Mouse (Mus musculus) frontal cortex, adult (tissue): ENCODE measurements around the gene Tpm1.
A peak's percentile ranks its signal among the peaks of the same experiment; 100 is the strongest.

Experiments
- ATAC-seq: cut with Nextera tagmentation; 2 replicates; pipeline ENCODE4 v1.9.2; 2017; ENCODE audit warnings: mild to moderate bottlenecking, moderate library complexity, mixed read lengths; ENCODE audit not compliant: low TSS enrichment

The Tpm1 gene

GRCm38 (mm10) chr9:67049086-67049824, at the start of gene Tpm1:
TSS of gene Tpm1 (minus strand) at chr9:67049406.
- ATAC-seq, result peak; percentile 39

GRCm38 (mm10) chr9:67094371-67094770, 45.2 kb upstream of the Tpm1 start:
- ATAC-seq, result no peak

GRCm38 (mm10) chr9:67092210-67092609, 43.0 kb upstream of the Tpm1 start:
- ATAC-seq, result no peak

DNA sequence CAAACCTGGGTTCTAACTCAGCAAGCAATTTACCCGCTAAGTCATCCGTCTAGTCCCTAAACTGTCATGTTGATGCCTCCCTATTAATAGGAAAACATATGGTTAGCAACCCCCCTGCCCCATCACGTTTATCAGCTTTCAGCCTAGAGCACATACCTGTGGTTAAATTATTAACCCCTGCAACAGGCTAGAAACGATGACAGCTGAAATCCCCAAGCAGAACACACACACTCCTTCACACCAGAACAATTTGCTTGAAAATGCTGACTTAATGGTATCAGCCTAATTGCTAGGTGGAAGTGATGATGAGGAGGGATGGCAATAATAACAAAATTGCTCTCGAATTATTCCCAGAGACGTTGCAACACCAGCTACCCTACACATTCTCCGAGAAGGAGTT, 42.4 kb upstream of the Tpm1 start:
- no peak for ATAC-seq

GRCm38 (mm10) chr9:67091151-67091550, 41.9 kb upstream of the Tpm1 start:
- no peak for ATAC-seq

DNA sequence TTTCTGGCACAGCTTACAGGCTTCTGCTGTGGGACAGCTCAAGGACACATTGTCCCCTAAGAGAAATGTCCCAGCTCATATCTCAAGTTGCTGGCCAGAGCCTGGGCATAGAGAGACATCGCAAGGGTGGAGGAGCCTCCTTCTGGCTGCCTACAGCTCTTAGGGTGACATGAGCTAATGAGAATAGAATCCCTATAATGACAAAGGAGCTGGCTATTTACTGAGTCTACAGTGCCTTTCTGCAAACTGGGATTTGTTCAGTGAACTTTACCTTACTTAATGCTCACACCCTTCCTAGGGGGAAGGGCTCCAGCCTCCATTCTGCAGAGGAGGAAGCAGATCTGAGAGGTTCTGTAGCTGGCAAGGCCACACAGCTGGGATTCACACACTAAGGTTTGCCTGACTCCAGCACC, 41.4 kb upstream of the Tpm1 start:
- ATAC-seq, result no peak

- no peak for ATAC-seq
These were observed 40.0 kb upstream of the Tpm1 start for GRCm38 (mm10) chr9:67089167-67089566.

- no peak for ATAC-seq
These were observed 34.6 kb upstream of the Tpm1 start for GRCm38 (mm10) chr9:67083801-67084200.

- ATAC-seq, result no peak
These were observed 32.5 kb upstream of the Tpm1 start for GRCm38 (mm10) chr9:67081688-67082087.

DNA sequence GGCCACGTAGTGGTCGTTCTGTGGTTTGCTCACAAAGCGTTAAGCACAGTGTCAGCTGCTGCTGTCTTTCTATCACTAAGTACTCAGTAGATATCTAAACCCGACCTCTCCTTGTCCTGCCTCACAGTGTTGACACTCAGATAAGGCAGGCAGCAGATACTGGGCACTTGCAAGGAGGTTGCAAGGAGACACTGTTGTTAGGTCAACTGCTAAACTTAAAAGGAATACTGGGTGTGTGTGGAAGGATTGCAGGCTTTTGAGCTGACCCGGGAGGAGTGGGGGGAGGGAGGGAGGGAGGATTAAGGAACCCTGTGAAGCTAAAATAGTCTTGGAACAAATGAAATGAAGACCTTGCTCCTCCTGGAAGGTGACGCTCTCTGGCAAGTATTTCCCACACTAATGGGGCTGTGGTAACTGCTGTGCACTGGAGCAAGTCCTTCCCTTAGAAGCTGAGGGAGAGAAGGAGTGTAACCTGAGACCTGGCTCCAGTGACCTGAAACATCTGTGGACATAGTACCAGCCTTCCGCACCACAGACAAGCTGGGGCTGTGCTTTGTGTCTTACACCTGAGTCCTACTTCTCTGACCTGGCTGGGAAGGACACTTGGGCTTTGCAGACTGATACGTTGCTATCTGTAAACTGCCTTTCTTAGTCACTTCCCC, 28.6 kb upstream of the Tpm1 start:
- ATAC-seq, result no peak

- no peak for ATAC-seq
These were observed 28.1 kb upstream of the Tpm1 start for GRCm38 (mm10) chr9:67077266-67077657.

- no peak for ATAC-seq
These were observed 23.0 kb upstream of the Tpm1 start for GRCm38 (mm10) chr9:67072182-67072581.

GRCm38 (mm10) chr9:67071596-67071995, 22.4 kb upstream of the Tpm1 start:
- no peak for ATAC-seq

DNA sequence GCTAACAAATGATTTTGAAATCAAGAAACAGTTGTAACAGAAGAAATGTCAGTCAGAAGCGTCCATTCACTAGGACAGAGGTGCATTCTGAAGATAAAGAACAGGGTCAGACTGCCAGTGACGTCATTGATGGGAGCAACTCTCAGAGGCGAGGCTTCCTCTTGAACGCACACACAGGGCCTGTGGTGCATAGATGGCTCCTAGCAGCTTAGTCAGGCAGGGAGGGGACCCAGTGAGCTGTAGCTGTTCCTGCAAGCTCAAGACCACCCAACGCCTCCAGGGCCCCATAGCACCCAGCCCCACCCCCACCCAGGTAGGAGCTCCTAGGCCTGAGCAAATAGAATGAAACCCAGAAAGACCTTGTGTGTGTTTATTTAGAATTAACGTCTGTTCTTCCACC, 21.9 kb upstream of the Tpm1 start:
- no peak for ATAC-seq

GRCm38 (mm10) chr9:67066616-67067015, 17.4 kb upstream of the Tpm1 start:
- no peak for ATAC-seq

- ATAC-seq, result no peak
These were observed 10.5 kb upstream of the Tpm1 start for GRCm38 (mm10) chr9:67059714-67060113.

DNA sequence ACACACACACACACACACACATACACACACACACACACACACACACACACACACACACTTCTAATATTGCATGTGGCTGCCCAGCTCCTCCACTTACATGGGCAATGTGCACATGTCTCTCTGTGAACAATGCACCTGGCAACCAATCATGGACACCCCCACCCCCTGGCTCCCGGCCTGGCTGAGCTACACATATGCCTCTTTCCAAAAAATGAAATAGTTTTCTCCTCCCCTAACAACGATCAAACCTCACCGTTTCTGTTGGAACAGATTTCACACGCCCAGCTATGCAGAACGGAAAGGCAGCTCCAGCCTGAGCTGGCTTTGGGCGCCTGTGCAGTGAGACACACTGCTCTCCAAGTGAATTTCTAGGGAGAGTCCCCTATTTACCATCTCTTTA, 9.2 kb upstream of the Tpm1 start:
- ATAC-seq, result 0 out of 2 replicates have a peak, but pooled peaks have one; percentile 44

GRCm38 (mm10) chr9:67050736-67051337, 1.6 kb upstream of the Tpm1 start:
- ATAC-seq, result no peak

GRCm38 (mm10) chr9:67049836-67050235, 630 bp upstream of the Tpm1 start:
- no peak for ATAC-seq

DNA sequence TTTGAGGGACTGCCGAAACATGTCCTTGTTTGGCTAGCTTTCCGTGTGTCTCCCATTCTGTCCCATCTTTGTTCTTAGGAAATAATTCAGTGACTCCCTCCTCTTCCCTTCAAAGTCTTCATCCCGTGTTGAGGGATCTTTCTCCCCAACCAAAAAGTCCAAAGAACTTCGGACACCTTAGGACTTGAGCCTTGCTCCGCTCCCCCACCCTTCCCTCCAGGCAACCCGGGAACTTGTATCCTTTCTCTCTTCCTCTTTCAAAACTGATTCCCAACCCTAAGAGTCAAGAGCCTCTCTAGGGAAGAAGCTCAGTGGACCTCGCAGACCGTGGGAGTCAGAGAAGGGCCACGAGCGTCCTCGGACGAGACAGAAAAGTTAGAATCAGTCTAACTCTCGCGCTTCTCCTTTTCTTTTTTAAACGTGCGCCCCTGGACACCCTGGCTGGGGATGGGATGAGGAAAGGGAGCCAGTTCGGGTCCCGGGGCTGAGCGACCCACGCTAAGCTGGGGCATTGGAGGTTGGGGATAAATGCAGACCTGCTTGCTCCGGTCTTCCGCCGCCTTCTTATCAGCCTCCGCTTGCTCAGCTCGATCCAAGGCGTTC, 622 bp downstream of the Tpm1 start:
- ATAC-seq, result no peak

DNA sequence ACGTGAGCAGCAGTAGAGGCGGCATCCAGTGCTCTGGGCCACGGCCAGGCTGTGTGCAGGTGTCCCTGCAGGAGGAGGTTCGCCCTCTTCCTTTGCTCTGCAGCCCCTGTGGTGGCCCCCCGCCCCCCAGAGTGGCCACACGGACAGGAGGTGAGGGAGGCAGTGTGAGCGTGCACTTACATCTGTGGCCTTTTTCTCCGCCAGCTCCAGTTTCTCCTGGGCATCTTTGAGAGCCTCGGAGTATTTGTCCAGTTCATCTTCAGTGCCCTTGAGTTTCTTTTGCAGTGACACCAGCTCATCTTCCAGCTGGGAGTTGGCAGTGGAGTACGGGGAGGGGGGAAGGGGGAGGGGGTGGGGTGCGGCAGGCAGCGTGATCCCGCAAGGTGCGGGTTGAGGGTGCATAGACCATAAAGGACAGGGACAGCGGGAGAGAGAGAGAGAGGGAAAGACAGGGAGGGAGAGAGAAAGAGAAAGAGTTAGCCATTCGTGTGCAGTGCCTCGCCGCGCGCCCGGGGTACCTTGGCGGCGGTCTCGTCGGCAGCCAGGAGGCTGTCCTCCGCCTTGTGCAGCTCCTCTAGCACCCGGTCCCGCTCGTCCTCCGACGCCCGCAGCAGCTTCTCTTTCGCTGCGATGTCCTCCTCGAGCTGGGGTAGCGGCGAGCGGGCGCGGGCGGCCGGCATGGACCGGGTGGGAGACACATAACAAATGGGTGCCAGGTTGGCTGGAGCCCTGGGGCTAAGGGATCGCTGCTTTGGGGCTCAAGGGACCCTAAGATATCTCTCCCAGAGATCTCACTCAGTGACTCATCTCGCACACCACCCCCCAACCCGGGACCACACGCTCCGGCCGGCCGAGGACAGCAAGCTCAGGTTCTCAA, 1.4 kb downstream of the Tpm1 start:
- no peak for ATAC-seq
